Mouse (Mus musculus) retina, embryonic 14.5 days (tissue): Measurements from ENCODE around the gene Sox9.

ENCODE experiments used
- DNase-seq: peaks from one replicate; pipeline ENCODE4 v3.0.0-alpha.2; 2015; ENCODE audit warnings: low spot score

Gene Sox9

GRCm38 (mm10) chr11:112781994-112782356, at the start of gene Sox9:
Sox9 (plus strand) TSS chr11:112782224.
- peak; percentile 93 for DNase-seq

DNA sequence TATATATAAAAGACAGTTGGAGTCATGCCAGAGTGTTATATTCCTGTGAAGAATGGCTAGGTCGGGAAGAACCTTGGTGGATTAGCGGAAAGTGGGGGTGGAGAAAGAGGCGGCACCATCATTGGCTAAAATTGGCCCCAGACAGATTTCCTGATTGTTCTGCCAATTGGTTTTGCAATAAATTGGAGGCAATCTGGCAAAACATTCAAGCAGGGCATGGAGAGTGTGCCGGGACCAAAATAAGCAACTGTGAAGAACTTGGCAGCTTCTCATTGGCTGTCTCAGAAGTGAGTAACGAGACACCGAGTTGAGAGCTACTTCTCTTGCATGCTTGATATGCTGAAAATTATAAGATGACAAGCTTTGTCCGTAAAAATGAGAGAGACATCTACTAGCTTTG, 49.6 kb upstream of the Sox9 start:
- DNase-seq: no peak

DNA sequence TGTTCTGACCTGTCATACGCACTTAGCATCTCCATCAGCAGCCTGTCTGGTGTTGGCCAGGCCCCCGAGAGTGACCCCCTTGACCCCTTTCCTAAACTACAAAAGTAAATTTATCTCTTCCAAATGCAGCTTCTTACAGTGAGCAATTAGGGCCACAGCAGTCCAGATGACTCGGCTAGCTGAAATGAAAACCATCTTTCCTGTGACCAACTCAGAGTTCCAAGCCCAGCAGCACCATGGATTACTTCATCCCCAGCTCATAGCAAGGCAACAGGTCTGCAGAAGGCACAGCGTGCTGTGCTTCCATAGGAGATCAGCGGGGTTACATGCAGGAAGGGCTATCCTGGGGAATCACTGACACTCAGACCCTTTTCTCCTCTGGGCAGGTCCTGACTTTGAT, 45.0 kb upstream of the Sox9 start:
- DNase-seq: no peak

DNA sequence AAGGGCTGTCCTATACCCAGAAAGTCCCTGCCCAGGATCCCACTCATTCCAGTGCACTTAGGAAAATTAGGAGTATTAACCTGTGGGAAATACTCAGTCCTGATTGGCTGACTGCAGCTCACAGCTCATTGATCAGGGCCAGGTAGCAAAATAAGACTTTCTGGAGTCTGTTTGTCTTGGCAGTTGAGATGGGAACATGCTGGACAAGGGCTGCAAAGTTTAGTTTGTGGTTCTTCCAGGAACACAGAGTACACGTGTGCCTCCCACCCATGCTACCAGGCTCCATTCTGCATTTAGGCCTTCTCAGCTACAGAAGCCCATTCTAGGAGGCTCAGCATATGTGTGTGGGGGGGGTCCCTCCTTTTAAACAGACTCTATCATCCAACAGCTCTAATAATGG, 42.3 kb upstream of the Sox9 start:
- DNase-seq: no peak

GRCm38 (mm10) chr11:112756516-112756915, 25.5 kb upstream of the Sox9 start:
- DNase-seq: peak; percentile 31

- DNase-seq: no peak
These were observed 24.0 kb upstream of the Sox9 start for GRCm38 (mm10) chr11:112758056-112758455.

- DNase-seq: no peak
These were observed 15.1 kb upstream of the Sox9 start for GRCm38 (mm10) chr11:112766956-112767355.

DNA sequence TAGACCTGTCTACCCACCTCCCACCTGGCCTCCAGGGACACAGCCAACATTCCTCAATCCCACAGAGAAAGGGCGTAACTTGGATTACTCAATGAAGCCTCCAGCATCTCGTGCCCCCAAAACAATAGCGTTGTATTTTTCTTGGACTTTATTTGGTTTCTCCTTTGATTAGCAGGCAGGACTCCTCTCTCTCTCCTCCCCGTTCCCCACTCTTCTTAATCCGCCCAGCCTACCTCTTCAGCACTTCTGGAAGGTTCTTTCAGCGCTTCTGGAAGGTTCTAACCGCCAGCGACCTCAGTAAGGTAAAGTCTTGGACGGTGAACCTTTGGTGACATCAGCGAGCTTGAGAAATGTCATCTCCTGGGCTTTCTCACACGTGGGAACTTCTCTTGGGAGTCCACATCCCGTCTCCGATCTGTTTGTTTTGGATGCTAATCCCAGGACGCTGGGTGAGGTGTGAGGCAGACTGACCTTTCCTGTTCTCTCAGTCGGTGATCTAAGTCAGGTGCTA, 14.4 kb upstream of the Sox9 start:
- no peak for DNase-seq

DNA sequence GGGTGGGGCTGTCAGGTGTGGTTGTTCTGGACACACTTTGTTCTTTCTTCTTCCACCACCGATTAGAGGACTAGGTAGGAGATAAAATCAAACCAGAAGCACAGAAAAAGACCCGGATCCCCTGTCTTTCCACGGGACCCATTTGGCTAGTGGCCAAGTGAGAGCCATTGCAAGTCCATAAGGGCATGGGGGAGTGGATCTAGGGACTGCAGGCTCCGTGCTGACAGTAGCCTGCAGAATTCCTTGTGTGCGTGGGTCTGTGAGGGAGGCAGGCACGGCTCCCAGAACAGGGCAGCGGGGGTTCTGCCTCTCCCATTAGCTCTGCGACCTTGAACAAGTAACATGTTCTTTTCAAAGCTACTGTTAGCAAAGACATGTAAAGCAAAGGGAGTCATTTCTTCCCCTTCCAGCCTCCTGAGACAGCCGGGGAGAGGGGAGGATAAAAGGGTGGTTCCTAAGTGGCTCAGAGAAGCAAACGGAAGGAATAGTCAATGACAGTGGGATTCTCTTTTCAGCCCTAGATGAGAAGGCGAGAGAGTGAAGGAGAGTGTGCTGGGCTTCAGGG, 9.2 kb upstream of the Sox9 start:
- no peak for DNase-seq

- peak; percentile 77 for DNase-seq
These were observed 2.3 kb upstream of the Sox9 start for GRCm38 (mm10) chr11:112779762-112780161.

GRCm38 (mm10) chr11:112780394-112780920, 1.6 kb upstream of the Sox9 start:
- peak; percentile 39 for DNase-seq

- peak; percentile 74 for DNase-seq
These were observed 751 bp upstream of the Sox9 start for GRCm38 (mm10) chr11:112781035-112781911.

- peak; percentile 66 for DNase-seq
These were observed 515 bp downstream of the Sox9 start for GRCm38 (mm10) chr11:112782357-112783121.

- DNase-seq: peak; percentile 64
These were observed 1.6 kb downstream of the Sox9 start for GRCm38 (mm10) chr11:112783401-112784346.

- DNase-seq: peak; percentile 43
These were observed 2.4 kb downstream of the Sox9 start for GRCm38 (mm10) chr11:112784347-112784902.

GRCm38 (mm10) chr11:112784903-112785381, 2.9 kb downstream of the Sox9 start:
- peak; percentile 63 for DNase-seq

- peak; percentile 60 for DNase-seq
These were observed 3.6 kb downstream of the Sox9 start for GRCm38 (mm10) chr11:112785581-112785980.

GRCm38 (mm10) chr11:112786427-112786826, 4.4 kb downstream of the Sox9 start:
- DNase-seq: no peak

DNA sequence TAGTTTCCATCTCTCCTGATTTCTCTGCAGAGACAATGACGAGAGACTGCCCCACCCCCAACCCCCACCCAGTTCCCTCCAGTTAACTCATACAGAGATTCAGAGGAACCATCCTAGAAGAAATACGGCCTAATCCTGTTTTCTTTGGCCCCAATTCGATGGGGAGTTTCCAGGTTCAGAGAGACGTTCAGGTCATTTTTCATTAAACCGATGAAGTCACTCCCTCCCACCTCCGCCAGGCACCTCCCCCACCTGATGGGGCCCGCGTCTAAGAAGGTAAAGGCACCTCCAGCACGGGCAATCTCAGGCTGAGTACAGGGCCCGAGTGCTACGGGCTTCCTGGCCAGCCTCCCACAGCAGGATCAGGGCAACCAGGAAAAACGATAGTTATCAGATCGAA, 6.3 kb downstream of the Sox9 start:
- no peak for DNase-seq

GRCm38 (mm10) chr11:112796379-112796778, 14.4 kb downstream of the Sox9 start:
- no peak for DNase-seq
